ENCODE assay signal across 14 mouse cellular contexts in the genomic region with DNA sequence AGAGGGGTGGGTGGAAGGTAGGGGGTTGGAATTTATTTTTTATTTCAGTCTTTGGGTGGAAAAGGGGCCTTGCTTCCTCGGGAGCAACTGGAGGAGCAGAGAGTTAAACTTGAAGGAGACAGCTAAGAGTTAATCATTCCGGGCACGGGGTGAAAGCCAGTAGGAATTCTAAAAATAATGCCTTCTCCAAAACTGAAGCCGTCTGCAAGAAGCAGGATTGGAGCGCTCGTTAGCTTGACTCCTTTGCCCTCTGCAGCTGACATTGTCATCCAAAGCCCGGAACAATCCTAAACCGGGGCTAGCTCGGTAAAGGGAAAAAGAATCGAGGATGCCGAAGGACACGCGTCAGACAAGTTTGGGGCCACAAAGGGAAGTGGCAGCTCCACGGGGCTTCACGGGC. TPM values are rescaled to one million over a fixed set of nuclear protein-coding genes. Genes with fewer than 3 reads are reported as not detected.
DNase-seq lines count a peak whose midpoint lies in the region; ATAC-seq and TF ChIP-seq lines count a peak whose summit lies in the region.
"Had no signal": no experiment of that assay in that cellular context is flagged by ENCODE, and none has a peak within 500 bp of the region (broad histone marks: within the 10 kb centered on the region; RNA-seq: fewer than 3 reads in every experiment).

No protein-coding gene starts in this region.

- ATAC-seq in lung, embryonic 14.5 days (ENCODE audit: insufficient read depth): no peak
- ATAC-seq in kidney, embryonic 14.5 days (ENCODE audit: low FRiP score, low TSS enrichment): no peak
- ATAC-seq in midbrain, embryonic 16.5 days: no peak
- ATAC-seq: forebrain, embryonic 14.5 days had no signal

- H3K4me3 ChIP-seq in lung, embryonic 14.5 days (ENCODE audit: low read depth, low read length): no peak overlapping the region
- H3K4me3 ChIP-seq in kidney, embryonic 14.5 days (ENCODE audit: low read length): no peak overlapping the region
- H3K4me3 ChIP-seq in midbrain, embryonic 16.5 days (ENCODE audit: low read depth, low read length): no peak overlapping the region
- H3K4me3 ChIP-seq: limb, embryonic 13.5 days had no signal

- TF ChIP-seq CTCF in lung, embryonic 14.5 days (IDR thresholded peaks at IDR 0.05; ENCODE audit: low read depth): no peak

- H3K27me3 ChIP-seq in lung, embryonic 14.5 days (ENCODE audit: insufficient read depth, low read length): no peaks in the 10 kb centered on the region
- no peaks in the 10 kb centered on the region for H3K27me3 ChIP-seq in kidney, embryonic 14.5 days (ENCODE audit: control insufficient read depth, insufficient read depth, low read length)
- H3K27me3 ChIP-seq in midbrain, embryonic 16.5 days (ENCODE audit: control insufficient read depth, insufficient read depth, low read depth, low read length): no peaks in the 10 kb centered on the region
- H3K27me3 ChIP-seq: limb, embryonic 13.5 days had no signal

- peak; percentile 7 for DNase-seq in lung, embryonic 14.5 days
- DNase-seq in lung, postnatal 10 days: no peak
- peak; percentile 17 for DNase-seq in heart, postnatal 4 days
- no peak for DNase-seq in layer of hippocampus, postnatal 36 days
- no peak for DNase-seq in urinary bladder, adult 2 months (ENCODE audit: low spot score)
- DNase-seq in cerebellum, adult 9-11 months: no peak
- DNase-seq: cerebellum, postnatal 10 days; lung, postnatal 36 days; right cerebral cortex, adult 18-20 months had no signal

- H3K4me2 ChIP-seq in lung, embryonic 14.5 days: no peak overlapping the region
- peak overlapping the region; percentile 10; the same call in 1 of the 2 replicates for H3K4me2 ChIP-seq in kidney, embryonic 14.5 days (replicated peaks; ENCODE audit: low read depth, low read length)
- peak overlapping the region; percentile 43 for H3K4me2 ChIP-seq in midbrain, embryonic 16.5 days (ENCODE audit: low read length)
- H3K4me2 ChIP-seq: limb, embryonic 13.5 days had no signal

- no peak overlapping the region for H3K9ac ChIP-seq in lung, embryonic 14.5 days
- H3K9ac ChIP-seq in kidney, embryonic 14.5 days (ENCODE audit: low read depth, low read length): 0 out of 2 replicates have a peak overlapping the region, but pooled peaks have one; percentile 18
- peak overlapping the region; percentile 21; the same call in 1 of the 2 replicates for H3K9ac ChIP-seq in midbrain, embryonic 16.5 days (ENCODE audit: low read depth, low read length)
- H3K9ac ChIP-seq: limb, embryonic 13.5 days had no signal

- 0 out of 2 replicates have a peak, but pooled peaks cover 4% of the 10 kb centered on the region for H3K4me1 ChIP-seq in lung, embryonic 14.5 days (ENCODE audit: insufficient read depth)
- H3K4me1 ChIP-seq in kidney, embryonic 14.5 days (ENCODE audit: control insufficient read depth, insufficient read depth, low read length): peaks cover 16% of the 10 kb centered on the region; the same call in 1 of the 2 replicates
- no peaks in the 10 kb centered on the region for H3K4me1 ChIP-seq in midbrain, embryonic 16.5 days (ENCODE audit: control insufficient read depth, insufficient read depth, low read length)

- 45% methylated on average over 15 of the region's 15 CpGs for WGBS in lung, embryonic 14.5 days
- WGBS in kidney, embryonic 14.5 days: 44% methylated on average over 15 of the region's 15 CpGs
- 45% methylated on average over 15 of the region's 15 CpGs for WGBS in midbrain, embryonic 16.5 days

- H3K36me3 ChIP-seq in lung, embryonic 14.5 days (ENCODE audit: insufficient read depth): no peaks in the 10 kb centered on the region
- no peaks in the 10 kb centered on the region for H3K36me3 ChIP-seq in kidney, embryonic 14.5 days (ENCODE audit: control insufficient read depth, insufficient read depth, low read length)
- H3K36me3 ChIP-seq in midbrain, embryonic 16.5 days (ENCODE audit: control insufficient read depth, insufficient read depth, low read length): no peaks in the 10 kb centered on the region
- H3K36me3 ChIP-seq: limb, embryonic 13.5 days had no signal

- no peak overlapping the region for H3K27ac ChIP-seq in lung, embryonic 14.5 days (ENCODE audit: low read depth)
- H3K27ac ChIP-seq in kidney, embryonic 14.5 days (ENCODE audit: low read depth, low read length): no peak overlapping the region
- no peak overlapping the region for H3K27ac ChIP-seq in midbrain, embryonic 16.5 days (ENCODE audit: low read length)
- H3K27ac ChIP-seq: limb, embryonic 13.5 days had no signal

- H3K9me3 ChIP-seq in lung, embryonic 14.5 days (ENCODE audit: low read depth, low read length): no peaks in the 10 kb centered on the region
- no peaks in the 10 kb centered on the region for H3K9me3 ChIP-seq in kidney, embryonic 14.5 days (ENCODE audit: control insufficient read depth, low read length)
- no peaks in the 10 kb centered on the region for H3K9me3 ChIP-seq in midbrain, embryonic 16.5 days (replicated peaks; ENCODE audit: control insufficient read depth, low read length, poor library complexity, severe bottlenecking)
- H3K9me3 ChIP-seq: limb, embryonic 13.5 days had no signal

RNA-seq across cellular contexts. Expression of gene Gcm1, which starts 35.4 kb away (rescaled TPM):
- 0.38 and 0.47 TPM in 2 replicates for polyA plus RNA-seq in lung, embryonic 14.5 days (2014; fragmentation: Nextera tagmentation; extraction: Ambion mirVana)
- total RNA-seq in heart, postnatal 4 days (2021): not detected
- polyA plus RNA-seq in kidney, embryonic 14.5 days (2014; fragmentation: Nextera tagmentation; extraction: Ambion mirVana): 0.39 and 0.51 TPM in 2 replicates
- polyA plus RNA-seq in midbrain, embryonic 16.5 days (2015; fragmentation: Nextera tagmentation; extraction: Ambion mirVana): not detected in 2 replicates
- not detected for total RNA-seq in layer of hippocampus, postnatal 36 days (2021)
- not detected in 2 replicates for polyA plus RNA-seq in urinary bladder, adult 2 months (2012; rRNA removed)
- total RNA-seq: heart, adult 18-20 months had no signal
- polyA plus RNA-seq: forebrain, embryonic 14.5 days; limb, embryonic 13.5 days had no signal

Comparison
In these comparisons a context has a peak if more than half of its experiments do, and no peak if none do; other contexts are left out.
1. DNase-seq: peak in lung, embryonic 14.5 days (single experiment) and heart, postnatal 4 days (single experiment); none in lung, postnatal 10 days (single experiment), layer of hippocampus, postnatal 36 days (0 of 2), urinary bladder, adult 2 months (single experiment) and cerebellum, adult 9-11 months (single experiment).